Mouse (Mus musculus) liver, embryonic 11.5 days (tissue): ENCODE results near the gene Lsm14a. TPM values are rescaled to one million over a fixed set of nuclear protein-coding genes. Genes with fewer than 3 reads are reported as not detected.

Source experiments
- ATAC-seq: fragments of 200-750 bp; cut with Nextera tagmentation; replicated peaks from 2 replicates; pipeline ENCODE4 v1.8.0; 2017; ENCODE audit warnings: moderate number of reproducible peaks, mild to moderate bottlenecking, moderate TSS enrichment, moderate library complexity; ENCODE audit not compliant: low FRiP score
- DNase-seq: peaks from one replicate; pipeline ENCODE4 v3.0.0-alpha.2; 2017; ENCODE audit warnings: low spot score
- H3K27ac ChIP-seq: fragments of 300-500 bp; sonication (generic); 2 replicates; pipeline ENCODE4 v1.5.1; 2014; ENCODE audit warnings: mild to moderate bottlenecking, low read depth, low read length, control low read depth
- H3K27me3 ChIP-seq: fragments of 300-500 bp; sonication (generic); replicated peaks from 2 replicates; pipeline ENCODE4 v1.6.1; 2014; ENCODE audit warnings: low read length, mixed read lengths; ENCODE audit not compliant: control insufficient read depth, insufficient read depth
- H3K36me3 ChIP-seq: fragments of 300-500 bp; sonication (generic); 2 replicates; pipeline ENCODE4 v1.6.1; 2014; ENCODE audit warnings: mild to moderate bottlenecking, low read length, moderate library complexity, mixed read lengths; ENCODE audit not compliant: control insufficient read depth, insufficient read depth
- H3K4me1 ChIP-seq: fragments of 300-500 bp; sonication (generic); replicated peaks from 2 replicates; pipeline ENCODE4 v1.6.1; 2014; ENCODE audit warnings: low read length, mixed read lengths; ENCODE audit not compliant: control insufficient read depth, insufficient read depth
- H3K4me2 ChIP-seq: fragments of 300-500 bp; sonication (generic); 2 replicates; pipeline ENCODE4 v1.6.1; 2014; ENCODE audit warnings: mild to moderate bottlenecking, control low read depth, moderate library complexity
- H3K4me3 ChIP-seq: fragments of 300-500 bp; sonication (generic); 2 replicates; pipeline ENCODE4 v1.5.1; 2014; ENCODE audit warnings: low read depth, low read length, control low read depth
- H3K9ac ChIP-seq: fragments of 300-500 bp; sonication (generic); 2 replicates; pipeline ENCODE4 v1.6.1; 2014; ENCODE audit warnings: low read depth, low read length, control low read depth
- H3K9me3 ChIP-seq: fragments of 300-500 bp; sonication (generic); 2 replicates; pipeline ENCODE4 v1.6.1; 2016; ENCODE audit warnings: low read length, inconsistent platforms, mixed read lengths; ENCODE audit not compliant: control insufficient read depth
- WGBS: fragments of 180-500 bp; shearing (Covaris S2); extraction: QIAGEN DNeasy Blood & Tissue Kit; methylation state at CpG from one replicate; pipeline ENCODE4 v1.1.7; 2014; 5-methylcytosine and 5-hydroxymethylcytosine counted together
- polyA plus RNA-seq: library from polyadenylated mRNA; unstranded; fragments of >200 nt; fragmentation: Nextera tagmentation; extraction: Ambion mirVana; gene quantifications from 2 replicates; pipeline ENCODE4 v1.2.1, GENCODE M21; 2014

The Lsm14a gene
- polyA plus RNA-seq, 1 experiment from 2014 or later = 44.3 TPM

GRCm38 (mm10) chr7:34350166-34350565, 42.9 kb downstream of the Lsm14a start:
- no peaks in the 10 kb centered on the region for H3K4me1 ChIP-seq
- no peak overlapping the region for H3K4me3 ChIP-seq
- no peak overlapping the region for H3K27ac ChIP-seq
- ATAC-seq (no peak), DNase-seq (no peak)
- no peaks in the 10 kb centered on the region for H3K9me3 ChIP-seq
- H3K9ac ChIP-seq = no peak overlapping the region
- no peak overlapping the region for H3K4me2 ChIP-seq
- no peaks in the 10 kb centered on the region for H3K27me3 ChIP-seq
- 95% methylated on average over 5 of the region's 5 CpGs for WGBS
- H3K36me3 ChIP-seq = peaks cover 48% of the 10 kb centered on the region

- WGBS = 69% methylated on average over 1 of the region's 1 CpGs
- ATAC-seq (no peak), DNase-seq (no peak)
Observed at GRCm38 (mm10) chr7:34348011-34348410, 45.1 kb downstream of the Lsm14a start.

GRCm38 (mm10) chr7:34347041-34347440, 46.1 kb downstream of the Lsm14a start:
- no peaks in the 10 kb centered on the region for H3K27me3 ChIP-seq
- 85% methylated on average over 3 of the region's 3 CpGs for WGBS
- H3K9ac ChIP-seq = no peak overlapping the region
- H3K4me2 ChIP-seq = no peak overlapping the region
- H3K27ac ChIP-seq = no peak overlapping the region
- H3K4me1 ChIP-seq = no peaks in the 10 kb centered on the region
- no peak for DNase-seq
- no peak for ATAC-seq
- peaks cover 60% of the 10 kb centered on the region for H3K36me3 ChIP-seq
- H3K9me3 ChIP-seq = no peaks in the 10 kb centered on the region
- no peak overlapping the region for H3K4me3 ChIP-seq

More at GRCm38 (mm10) chr7:34348011-34348410, 45.1 kb downstream of the Lsm14a start:
- Histone ChIP-seq H3K4me2 (no peak overlapping the region), H3K27ac (no peak overlapping the region), H3K4me3 (no peak overlapping the region), H3K36me3 (peaks cover 57% of the 10 kb centered on the region), H3K4me1 (no peaks in the 10 kb centered on the region), H3K27me3 (no peaks in the 10 kb centered on the region), H3K9ac (no peak overlapping the region), H3K9me3 (no peaks in the 10 kb centered on the region)

- 69% methylated on average over 4 of the region's 4 CpGs for WGBS
- H3K4me1 ChIP-seq = no peaks in the 10 kb centered on the region
- H3K36me3 ChIP-seq = peaks cover 64% of the 10 kb centered on the region
- H3K9me3 ChIP-seq = no peaks in the 10 kb centered on the region
- H3K9ac ChIP-seq = no peak overlapping the region
- no peak for ATAC-seq
- H3K4me3 ChIP-seq = no peak overlapping the region
- H3K27ac ChIP-seq = no peak overlapping the region
- DNase-seq = no peak
- no peaks in the 10 kb centered on the region for H3K27me3 ChIP-seq
- no peak overlapping the region for H3K4me2 ChIP-seq
Observed at GRCm38 (mm10) chr7:34346505-34346904, 46.6 kb downstream of the Lsm14a start.

GRCm38 (mm10) chr7:34342040-34342793, 50.9 kb downstream of the Lsm14a start:
- no peak overlapping the region for H3K9ac ChIP-seq
- H3K4me3 ChIP-seq = no peak overlapping the region
- no peaks in the 10 kb centered on the region for H3K27me3 ChIP-seq
- H3K9me3 ChIP-seq = no peaks in the 10 kb centered on the region
- H3K4me1 ChIP-seq = no peaks in the 10 kb centered on the region
- ATAC-seq (no peak), DNase-seq (no peak)
- H3K4me2 ChIP-seq = no peak overlapping the region
- peaks cover 39% of the 10 kb centered on the region for H3K36me3 ChIP-seq
- 84% methylated on average over 10 of the region's 10 CpGs for WGBS
- no peak overlapping the region for H3K27ac ChIP-seq

GRCm38 (mm10) chr7:34340841-34341240, 52.3 kb downstream of the Lsm14a start:
- Histone ChIP-seq H3K27ac (no peak overlapping the region), H3K9ac (no peak overlapping the region), H3K9me3 (0 out of 2 replicates have a peak, but pooled peaks cover 3% of the 10 kb centered on the region), H3K36me3 (peaks cover 37% of the 10 kb centered on the region), H3K4me2 (no peak overlapping the region), H3K4me3 (no peak overlapping the region), H3K27me3 (no peaks in the 10 kb centered on the region), H3K4me1 (no peaks in the 10 kb centered on the region)
- WGBS = 82% methylated on average over 5 of the region's 5 CpGs
- ATAC-seq = no peak
- DNase-seq = no peak

- Histone ChIP-seq H3K4me2 (no peak overlapping the region), H3K9me3 (0 out of 2 replicates have a peak, but pooled peaks cover 3% of the 10 kb centered on the region), H3K27ac (no peak overlapping the region), H3K4me1 (no peaks in the 10 kb centered on the region), H3K9ac (no peak overlapping the region), H3K36me3 (peaks cover 29% of the 10 kb centered on the region), H3K4me3 (no peak overlapping the region), H3K27me3 (no peaks in the 10 kb centered on the region)
- WGBS = 70% methylated on average over 5 of the region's 5 CpGs
- ATAC-seq (no peak), DNase-seq (no peak)
Observed at GRCm38 (mm10) chr7:34339164-34339489, 54.0 kb downstream of the Lsm14a start.

- Histone ChIP-seq H3K9ac (no peak overlapping the region), H3K27ac (no peak overlapping the region), H3K4me3 (no peak overlapping the region), H3K27me3 (no peaks in the 10 kb centered on the region), H3K4me2 (no peak overlapping the region), H3K9me3 (0 out of 2 replicates have a peak, but pooled peaks cover 3% of the 10 kb centered on the region), H3K4me1 (no peaks in the 10 kb centered on the region), H3K36me3 (peaks cover 24% of the 10 kb centered on the region)
- ATAC-seq = no peak
- WGBS = 55% methylated on average over 9 of the region's 9 CpGs
- no peak for DNase-seq
Observed at GRCm38 (mm10) chr7:34338445-34339163, 54.5 kb downstream of the Lsm14a start.

- H3K27me3 ChIP-seq = no peaks in the 10 kb centered on the region
- H3K36me3 ChIP-seq = peaks cover 12% of the 10 kb centered on the region
- no peak overlapping the region for H3K4me3 ChIP-seq
- ATAC-seq = no peak
- no peak overlapping the region for H3K9ac ChIP-seq
- H3K9me3 ChIP-seq = 0 out of 2 replicates have a peak, but pooled peaks cover 3% of the 10 kb centered on the region
- no peak overlapping the region for H3K4me2 ChIP-seq
- 57% methylated on average over 2 of the region's 2 CpGs for WGBS
- H3K27ac ChIP-seq = no peak overlapping the region
- DNase-seq = no peak
- no peaks in the 10 kb centered on the region for H3K4me1 ChIP-seq
Observed at GRCm38 (mm10) chr7:34337268-34337667, 55.8 kb downstream of the Lsm14a start.
